Mouse (Mus musculus) C2C12 (cell line): ENCODE data around the gene Olfr319. TPM values are rescaled to one million over a fixed set of nuclear protein-coding genes. Genes with fewer than 3 reads are reported as not detected.

Experiments
- H3K27me3 ChIP-seq: one replicate; pipeline ENCODE4 v1.6.1; 2011; ENCODE audit not compliant: control insufficient read depth, insufficient read depth, insufficient read length
- H3K36me3 ChIP-seq: one replicate; pipeline ENCODE4 v1.6.1; 2011; ENCODE audit not compliant: control insufficient read depth, insufficient read depth
- H3K4me3 ChIP-seq: one replicate; pipeline ENCODE4 v1.5.1; 2011; ENCODE audit warnings: mild to moderate bottlenecking, control low read depth; ENCODE audit not compliant: poor library complexity, insufficient read depth, severe bottlenecking
- H3K79me2 ChIP-seq: one replicate; pipeline ENCODE4 v1.6.1; 2011; ENCODE audit not compliant: control insufficient read depth, insufficient read depth
- H3K79me3 ChIP-seq: one replicate; pipeline ENCODE4 v1.6.1; 2011; ENCODE audit warnings: low read depth, control low read depth
- H3ac ChIP-seq: one replicate; pipeline ENCODE3; 2011; ENCODE audit warnings: low read depth; ENCODE audit not compliant: control insufficient read depth, insufficient read length
- CEBPB ChIP-seq: IDR thresholded peaks from one replicate; pipeline ENCODE4 v1.6.1; 2011; ENCODE audit warnings: low read depth, mild to moderate bottlenecking, control low read depth, moderate library complexity
- CTCF ChIP-seq: IDR thresholded peaks from one replicate; pipeline ENCODE4 v1.5.1; 2011; ENCODE audit not compliant: control insufficient read depth, insufficient read depth, insufficient read length
- FOSL1 ChIP-seq: IDR thresholded peaks from one replicate; pipeline ENCODE4 v1.8.0; 2011; ENCODE audit warnings: mild to moderate bottlenecking, low read length; ENCODE audit not compliant: poor library complexity, insufficient read depth, severe bottlenecking
- MAX ChIP-seq: IDR thresholded peaks from one replicate; pipeline ENCODE4 v1.6.1; 2011; ENCODE audit warnings: mild to moderate bottlenecking, control low read depth
- MYOD1 ChIP-seq: IDR thresholded peaks from one replicate; pipeline ENCODE4 v1.6.1; 2011; ENCODE audit warnings: low read depth; ENCODE audit not compliant: control insufficient read depth, insufficient read length
- MYOG ChIP-seq: IDR thresholded peaks from one replicate; pipeline ENCODE4 v1.6.1; 2011; ENCODE audit not compliant: control insufficient read depth, insufficient read length; ENCODE audit errors: extremely low read depth
- USF1 ChIP-seq: IDR thresholded peaks from one replicate; pipeline ENCODE4 v1.6.1; 2011; ENCODE audit warnings: low read depth, mild to moderate bottlenecking, control low read depth, moderate library complexity
- long read RNA-seq, 2 experiments: library from polyadenylated mRNA; unstranded; transcript quantifications; one replicate each; pipeline ENCODE4 v2.0.0; 2019 to 2020
- polyA plus RNA-seq: library from polyadenylated mRNA; unstranded; fragments of >200 nt; fragmentation: generic; extraction: Trizol; gene quantifications from one replicate; pipeline ENCODE4 v1.2.1, GENCODE M21; 2012; ENCODE audit warnings: missing spikeins

Gene Olfr319
- polyA plus RNA-seq, result not detected
- long read RNA-seq, experiment 1, result 0 reads
- long read RNA-seq, experiment 2, result 0 reads

DNA sequence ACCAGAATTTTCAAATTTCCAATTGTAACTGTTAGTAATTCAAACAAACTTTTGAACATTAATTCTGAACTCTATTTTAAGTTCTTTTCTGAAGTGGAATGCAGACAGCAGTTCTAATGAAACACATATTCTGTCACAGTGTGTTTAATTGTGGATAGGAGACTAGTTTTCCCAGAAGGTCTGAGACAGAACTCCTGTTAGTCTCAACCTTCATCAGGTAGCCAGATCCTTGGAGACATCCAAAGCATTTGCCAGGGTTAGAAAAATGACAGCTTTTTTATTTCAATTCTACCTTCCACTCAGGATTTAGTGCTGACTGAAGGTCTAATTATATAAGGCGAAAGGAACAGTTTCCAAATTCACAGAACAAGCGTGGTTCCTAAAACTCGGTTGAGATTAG is at the start of gene Olfr319:
Gene Olfr319, plus strand, starts transcription at position 301 of the 400 bp plus-strand sequence.
- Histone ChIP-seq H3K4me3 (no peak within 1 kb of the TSS), H3ac (no peak within 1 kb of the TSS), H3K27me3 (no peaks in the 10 kb centered on the region), H3K79me3 (no peaks in the 10 kb centered on the region), H3K36me3 (no peaks in the 10 kb centered on the region), H3K79me2 (no peaks in the 10 kb centered on the region)
- TF ChIP-seq USF1 (no peak), MYOD1 (no peak), CEBPB (no peak), MAX (no peak), CTCF (no peak), FOSL1 (no peak), MYOG (no peak)

- TF ChIP-seq CTCF, result no peak
- TF ChIP-seq USF1, result no peak
- no peak for TF ChIP-seq MAX
- no peak for TF ChIP-seq FOSL1
- no peak overlapping the region for H3K4me3 ChIP-seq
- H3K79me3 ChIP-seq, result no peaks in the 10 kb centered on the region
- no peak overlapping the region for H3ac ChIP-seq
- no peaks in the 10 kb centered on the region for H3K36me3 ChIP-seq
- no peaks in the 10 kb centered on the region for H3K27me3 ChIP-seq
- no peaks in the 10 kb centered on the region for H3K79me2 ChIP-seq
Measured at GRCm38 (mm10) chr11:58655151-58655550, 43.8 kb upstream of the Olfr319 start.

- Histone ChIP-seq H3K27me3 (no peaks in the 10 kb centered on the region), H3K36me3 (no peaks in the 10 kb centered on the region), H3K4me3 (no peak within 1 kb of the TSS), H3K79me2 (no peaks in the 10 kb centered on the region), H3K79me3 (no peaks in the 10 kb centered on the region), H3ac (no peak within 1 kb of the TSS)
- TF ChIP-seq MYOD1 (no peak), CTCF (no peak), USF1 (no peak), MAX (no peak), CEBPB (no peak), MYOG (no peak), FOSL1 (no peak)
Measured at GRCm38 (mm10) chr11:58658596-58658995, 40.4 kb upstream of the Olfr319 start, which contains the start of gene Olfr322. Gene Olfr322, plus strand, starts transcription at chr11:58658782.

GRCm38 (mm10) chr11:58669252-58669651 is 29.7 kb upstream of the Olfr319 start:
- Histone ChIP-seq H3K27me3 (no peaks in the 10 kb centered on the region), H3K36me3 (no peaks in the 10 kb centered on the region), H3K79me3 (no peaks in the 10 kb centered on the region), H3K79me2 (no peaks in the 10 kb centered on the region), H3K4me3 (no peak overlapping the region), H3ac (no peak overlapping the region)
- TF ChIP-seq CEBPB (no peak), CTCF (no peak)

GRCm38 (mm10) chr11:58671825-58672224 is 27.1 kb upstream of the Olfr319 start:
- H3K79me2 ChIP-seq, result no peaks in the 10 kb centered on the region
- TF ChIP-seq CTCF (no peak), CEBPB (no peak), MYOG (no peak), MYOD1 (no peak), MAX (no peak), FOSL1 (no peak), USF1 (no peak)

DNA sequence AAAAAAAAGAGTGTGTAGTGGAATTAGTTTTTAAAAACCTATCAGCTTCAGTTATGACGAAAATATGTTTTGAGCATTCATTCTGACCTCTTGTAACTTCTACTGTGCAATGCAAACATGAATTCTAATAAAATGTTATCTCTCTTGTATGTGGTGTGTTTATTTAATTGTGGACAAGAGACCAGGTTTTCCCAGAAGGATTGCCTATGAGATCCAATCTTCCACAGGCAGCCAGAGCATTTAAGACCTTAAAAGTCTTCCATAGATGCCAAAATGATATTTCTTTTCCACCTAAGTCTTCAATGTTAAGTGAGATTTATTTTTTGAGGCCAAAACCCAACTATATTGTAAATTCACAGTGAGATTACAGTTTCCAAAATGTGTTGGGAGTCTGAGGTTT is 18.2 kb upstream of the Olfr319 start, which contains the start of gene Olfr320:
Gene Olfr320, plus strand, starts transcription at position 301 of the 400 bp plus-strand sequence.
- no peaks in the 10 kb centered on the region for H3K27me3 ChIP-seq
- no peaks in the 10 kb centered on the region for H3K79me2 ChIP-seq
- H3K4me3 ChIP-seq, result no peak within 1 kb of the TSS
- no peak within 1 kb of the TSS for H3ac ChIP-seq
- TF ChIP-seq CTCF, result no peak
- TF ChIP-seq USF1, result no peak
- no peak for TF ChIP-seq FOSL1
- no peak for TF ChIP-seq MYOG
- no peak for TF ChIP-seq MYOD1
- TF ChIP-seq MAX, result no peak
- no peak for TF ChIP-seq CEBPB
- H3K79me3 ChIP-seq, result no peaks in the 10 kb centered on the region
- no peaks in the 10 kb centered on the region for H3K36me3 ChIP-seq

More at GRCm38 (mm10) chr11:58671825-58672224, 27.1 kb upstream of the Olfr319 start:
- H3ac ChIP-seq, result no peak overlapping the region
- H3K79me3 ChIP-seq, result no peaks in the 10 kb centered on the region
- no peaks in the 10 kb centered on the region for H3K36me3 ChIP-seq
- no peaks in the 10 kb centered on the region for H3K27me3 ChIP-seq
- no peak overlapping the region for H3K4me3 ChIP-seq
